Mouse (Mus musculus): Measurements from ENCODE around the gene Rbm20.

- TF ChIP-seq EP300 (IDR thresholded peaks at IDR 0.05; ENCODE audit: insufficient read depth, low read depth, low read length) (no peak), POLR2A (IDR thresholded peaks at IDR 0.05; ENCODE audit: insufficient read depth, low read length) (no peak), CTCF (IDR thresholded peaks at IDR 0.05; ENCODE audit: low read depth, low read length) (no peak)
Observed at GRCm38 (mm10) chr19:53875246-53875645, 198.1 kb downstream of the Rbm20 start.
